Mouse (Mus musculus) limb, embryonic 15.5 days (tissue): ENCODE results near the gene Gm20828. TPM values are rescaled to one million over a fixed set of nuclear protein-coding genes. Genes with fewer than 3 reads are reported as not detected.
"Not testable (repeated sequence)": the region's sequence is repeated elsewhere in the genome, so short reads cannot be mapped to it uniquely, and the experiment has no call there.

Source experiments
- ATAC-seq: fragments of 200-750 bp; cut with Nextera tagmentation; 2 replicates; pipeline ENCODE4 v1.8.0; 2017; ENCODE audit warnings: low read depth, moderate TSS enrichment; ENCODE audit not compliant: insufficient number of reproducible peaks, low FRiP score, low TSS enrichment
- H3K27ac ChIP-seq: fragments of 300-500 bp; sonication (generic); 2 replicates; pipeline ENCODE4 v1.5.1; 2015; ENCODE audit warnings: moderate library complexity, mild to moderate bottlenecking, inconsistent platforms
- H3K27me3 ChIP-seq: fragments of 300-500 bp; sonication (generic); 2 replicates; pipeline ENCODE4 v1.6.1; 2015; ENCODE audit warnings: inconsistent platforms
- H3K36me3 ChIP-seq: fragments of 300-500 bp; sonication (generic); 2 replicates; pipeline ENCODE4 v1.6.1; 2015; ENCODE audit warnings: inconsistent platforms
- H3K4me1 ChIP-seq: fragments of 300-500 bp; sonication (generic); 2 replicates; pipeline ENCODE4 v1.6.1; 2015; ENCODE audit warnings: inconsistent platforms
- H3K4me2 ChIP-seq: fragments of 300-500 bp; sonication (generic); 2 replicates; pipeline ENCODE4 v1.6.1; 2015; ENCODE audit warnings: mild to moderate bottlenecking, inconsistent platforms
- H3K4me3 ChIP-seq: fragments of 300-500 bp; sonication (generic); 2 replicates; pipeline ENCODE4 v1.5.1; 2015; ENCODE audit warnings: mild to moderate bottlenecking, inconsistent platforms
- H3K9ac ChIP-seq: fragments of 300-500 bp; sonication (generic); 2 replicates; pipeline ENCODE4 v1.6.1; 2015; ENCODE audit warnings: inconsistent platforms
- H3K9me3 ChIP-seq: fragments of 300-500 bp; sonication (generic); 2 replicates; pipeline ENCODE4 v1.6.1; 2016; ENCODE audit warnings: inconsistent platforms
- WGBS: fragments of 180-500 bp; shearing (Covaris S2); methylation state at CpG from one replicate; pipeline ENCODE4 v1.1.7; 2015; 5-methylcytosine and 5-hydroxymethylcytosine counted together
- polyA plus RNA-seq: library from polyadenylated mRNA; unstranded; fragments of >200 nt; fragmentation: Nextera tagmentation; extraction: Ambion mirVana; gene quantifications from 2 replicates; pipeline ENCODE4 v1.2.1, GENCODE M21; 2015

Gm20828 gene
- not detected in 2 replicates for polyA plus RNA-seq

DNA sequence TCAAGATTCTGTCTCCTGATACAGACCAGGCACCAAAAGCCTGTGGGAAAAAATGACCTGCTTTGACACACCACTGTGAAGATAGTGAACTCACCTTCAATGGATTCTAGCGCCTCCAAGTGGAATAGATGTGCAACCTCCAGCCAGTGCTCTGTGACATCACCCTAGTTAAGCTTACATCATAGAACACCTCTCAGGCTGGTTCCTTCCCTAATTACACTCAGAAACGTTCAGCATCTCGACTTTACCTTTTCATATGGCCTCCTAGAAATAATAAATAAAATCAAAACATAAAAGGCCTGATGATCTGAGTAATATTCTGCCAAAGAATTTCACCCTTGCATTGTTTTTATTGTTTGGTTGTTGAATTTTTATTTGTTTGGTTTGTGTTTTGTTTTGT lies at the start of gene Gm20828:
TSS of gene Gm20828 (minus strand) at position 101 of the 400 bp plus-strand sequence.
- not testable (repeated sequence) for ATAC-seq, H3K27ac ChIP-seq, H3K4me2 ChIP-seq, H3K4me3 ChIP-seq, H3K27me3 ChIP-seq, H3K9ac ChIP-seq, H3K4me1 ChIP-seq, H3K36me3 ChIP-seq, H3K9me3 ChIP-seq
- WGBS = no CpG with 5 or more reads among the region's 3 CpGs
